Mouse (Mus musculus): Measurements from ENCODE around the gene Gm20918. TPM values are rescaled to one million over a fixed set of nuclear protein-coding genes. Genes with fewer than 3 reads are reported as not detected.
"Not testable (repeated sequence)": the region's sequence is repeated elsewhere in the genome, so short reads cannot be mapped to it uniquely, and the experiment has no call there.

Gm20918 gene
- polyA plus RNA-seq (2014; fragmentation: Nextera tagmentation; extraction: Ambion mirVana), result not detected in 2 replicates

DNA sequence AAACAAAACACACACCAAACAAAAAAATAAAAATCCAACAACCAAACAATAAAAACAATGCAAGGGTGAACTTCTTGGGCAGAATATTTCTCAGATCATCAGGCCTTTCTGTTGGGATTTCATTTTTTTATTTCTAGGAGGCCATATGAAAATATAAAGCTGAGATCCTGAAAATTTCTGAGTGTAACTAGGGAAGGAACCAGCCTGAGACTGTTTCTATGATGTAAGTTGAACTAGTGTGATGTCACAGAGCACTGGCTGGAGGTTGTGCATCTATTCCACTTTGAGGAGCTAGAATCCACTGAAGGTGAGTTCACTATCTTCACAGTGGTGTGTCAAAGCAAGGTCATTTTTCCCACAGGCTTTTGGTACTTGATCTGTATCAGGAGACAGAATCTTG lies at the start of gene Gm20918:
TSS of gene Gm20918 (plus strand) at position 301 of the 400 bp plus-strand sequence.
- not testable (repeated sequence) for H3K9ac ChIP-seq (replicated peaks; ENCODE audit: low read depth, low read length); H3K27me3 ChIP-seq (ENCODE audit: control insufficient read depth, insufficient read depth, low read length); H3K27ac ChIP-seq (ENCODE audit: low read depth, low read length); H3K4me3 ChIP-seq (ENCODE audit: low read depth, low read length); ATAC-seq (ENCODE audit: low read depth); H3K4me2 ChIP-seq (ENCODE audit: low read depth, low read length); H3K36me3 ChIP-seq (ENCODE audit: control insufficient read depth, insufficient read depth, low read length); H3K4me1 ChIP-seq (ENCODE audit: control insufficient read depth, insufficient read depth, low read length); H3K9me3 ChIP-seq (ENCODE audit: control insufficient read depth, low read length)

Other genes with a start within 250 kb of the Gm20918 start
- gene Gm21820, start 205.5 kb downstream of the Gm20918 start, polyA plus RNA-seq (2014; fragmentation: Nextera tagmentation; extraction: Ambion mirVana), result not detected in 2 replicates

Data from neural tube, embryonic 14.5 days (tissue).